Mouse (Mus musculus) adipocyte (in vitro differentiated cells): ENCODE results near the gene Olfr821.
"Not testable (repeated sequence)": the region's sequence is repeated elsewhere in the genome, so short reads cannot be mapped to it uniquely, and the experiment has no call there.

Experiments
- DNase-seq: peaks from one replicate; pipeline ENCODE4 v3.0.0-alpha.2; 2016; ENCODE audit warnings: low spot score

Olfr821 gene

DNA sequence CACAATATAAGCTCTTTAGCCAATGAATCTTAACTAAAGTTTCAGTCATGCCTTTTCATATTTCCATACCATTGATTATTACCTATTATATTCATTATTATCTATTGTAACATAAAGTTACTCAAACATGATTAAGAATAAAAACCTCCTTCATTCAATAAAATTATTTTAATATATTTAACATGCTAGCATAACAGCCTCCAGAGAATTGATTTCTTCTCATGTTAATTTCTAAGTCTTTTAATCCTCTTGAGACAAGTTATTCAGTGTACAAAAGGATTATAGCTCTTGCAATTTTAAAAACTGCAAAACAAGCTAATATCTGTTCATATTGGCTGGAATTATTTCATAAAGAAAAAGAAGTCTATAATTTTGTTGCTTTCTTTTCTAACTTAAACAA, at the start of gene Olfr821:
Gene Olfr821 (plus strand): TSS at position 301 of the 400 bp plus-strand sequence.
- DNase-seq = no peak

DNA sequence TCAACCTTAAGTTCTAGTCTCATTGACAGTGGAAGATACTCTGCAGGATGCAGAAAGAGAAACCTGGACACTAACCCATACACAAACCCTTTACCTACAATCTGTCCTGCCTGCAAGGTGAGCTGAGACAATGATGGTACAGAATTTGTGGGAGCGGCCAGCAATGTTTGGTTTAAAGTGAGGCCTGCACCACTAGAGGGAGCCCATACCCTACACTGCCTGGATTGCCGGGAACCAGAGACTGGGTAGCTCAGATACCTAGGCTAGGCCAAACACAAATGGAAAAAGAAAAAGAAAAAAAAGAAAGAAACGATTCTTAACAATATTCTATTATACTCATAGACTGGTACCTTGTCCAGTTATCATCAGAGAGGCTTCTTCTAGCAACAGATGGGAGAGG, 48.3 kb upstream of the Olfr821 start:
- not testable (repeated sequence) for DNase-seq

- not testable (repeated sequence) for DNase-seq
These were observed 45.2 kb upstream of the Olfr821 start, which contains the start of gene Gm10310 for GRCm38 (mm10) chr10:129984962-129985361. Gene Gm10310, minus strand, starts transcription at chr10:129985062.

DNA sequence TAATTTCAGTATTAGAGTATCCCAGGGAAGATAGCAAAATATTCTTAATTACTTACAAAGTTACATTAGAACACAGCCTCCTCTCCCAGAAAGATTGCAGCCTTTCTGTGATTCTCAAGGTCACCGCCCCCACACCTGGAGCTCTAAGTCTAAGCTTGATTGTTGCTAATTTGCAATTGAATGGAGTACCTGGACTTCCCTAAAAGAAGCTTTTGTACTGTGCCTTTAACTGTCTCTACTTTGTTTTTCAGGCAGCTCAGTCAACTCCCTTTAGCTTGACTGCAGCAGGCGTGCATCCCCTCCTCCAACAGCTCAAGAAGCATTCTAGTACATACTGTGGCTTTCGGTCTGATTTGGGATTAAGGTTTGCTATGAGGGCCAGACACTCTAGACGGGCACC, 26.0 kb upstream of the Olfr821 start:
- not testable (repeated sequence) for DNase-seq

DNA sequence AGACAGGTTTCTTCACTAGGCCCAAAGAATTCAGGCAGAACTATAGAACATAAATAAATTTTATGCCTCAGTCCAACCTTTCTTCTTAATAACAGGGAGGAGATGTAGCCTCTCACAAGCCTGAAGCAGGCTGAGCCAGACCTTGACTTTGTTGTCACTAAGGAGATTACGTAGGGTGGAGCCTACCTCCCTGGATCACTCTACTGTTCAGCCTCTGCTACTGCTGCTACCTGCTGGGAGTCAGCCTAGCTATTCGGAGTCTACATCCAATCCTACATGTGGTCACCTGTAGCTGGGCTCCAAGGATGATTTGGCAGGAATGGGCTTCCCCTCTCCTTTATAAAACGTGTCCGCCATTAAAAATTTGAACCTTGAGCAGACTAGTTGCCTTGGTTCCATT, 24.8 kb upstream of the Olfr821 start:
- DNase-seq = not testable (repeated sequence)

DNA sequence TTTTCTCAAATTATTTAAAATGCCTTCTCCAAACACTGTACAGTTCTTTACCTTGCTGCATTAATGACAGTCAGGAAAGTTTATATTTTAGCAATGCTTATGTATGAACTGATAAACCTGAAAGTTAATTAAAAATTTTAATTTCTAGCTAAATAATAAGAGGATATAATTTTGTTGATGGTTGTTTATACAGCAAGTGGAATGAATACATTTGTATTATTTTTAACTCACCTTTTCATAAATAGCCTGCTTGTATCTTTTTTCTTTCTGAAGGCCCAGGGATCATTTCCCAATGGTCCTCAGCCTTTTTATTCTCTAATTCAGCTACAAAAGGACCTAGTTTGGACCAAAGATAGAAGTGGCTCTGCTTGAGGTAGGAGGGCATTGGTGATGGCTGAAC, 17.8 kb upstream of the Olfr821 start, which contains the start of gene Olfr820:
Gene Olfr820 (plus strand): TSS at position 301 of the 400 bp plus-strand sequence.
- DNase-seq = no peak

DNA sequence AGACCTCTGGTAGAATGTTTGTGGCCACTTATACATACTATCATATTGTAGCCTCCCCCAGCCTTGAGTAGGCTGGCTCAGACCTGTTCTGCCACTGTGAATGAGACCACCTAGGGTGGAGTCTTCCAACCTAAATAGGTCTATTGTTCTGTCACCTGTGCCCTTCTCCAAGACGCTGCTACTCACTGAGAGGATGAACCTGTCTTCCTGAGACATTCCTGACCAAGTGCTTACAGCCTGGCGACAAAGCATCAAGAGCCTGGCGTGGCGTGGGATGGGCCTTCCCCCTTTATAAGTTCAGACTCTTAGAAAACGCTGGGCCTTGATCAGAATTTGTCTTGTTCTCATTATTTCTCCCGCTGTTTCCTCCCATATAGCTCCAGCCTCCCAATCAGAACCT, 6.9 kb downstream of the Olfr821 start:
- no peak for DNase-seq

GRCm38 (mm10) chr10:130070910-130071309, 40.8 kb downstream of the Olfr821 start, which contains the start of gene Olfr822:
Gene Olfr822, plus strand, starts transcription at chr10:130071210.
- DNase-seq = no peak
